Mouse (Mus musculus): Measurements from ENCODE around the gene Mknk2.

Mknk2 gene

GRCm38 (mm10) chr10:80620796-80621689, 56.9 kb downstream of the Mknk2 start:
- Histone ChIP-seq H3K4me3 (replicated peaks; ENCODE audit: low read length) (peak overlapping the region; percentile 95), H3K4me1 (replicated peaks; ENCODE audit: low read depth, low read length) (peaks cover 66% of the 10 kb centered on the region), H3K36me3 (ENCODE audit: insufficient read depth, low read length) (peaks cover 32% of the 10 kb centered on the region), H3K27me3 (ENCODE audit: insufficient read depth, low read length) (no peaks in the 10 kb centered on the region), H3K9me3 (ENCODE audit: low read length) (no peaks in the 10 kb centered on the region)
- TF ChIP-seq CTCF (conservative IDR thresholded peaks at IDR 0.05; ENCODE audit: low read length) (no peak), POU5F1 (IDR thresholded peaks at IDR 0.05; ENCODE audit: borderline replicate concordance, low read length) (no peak), NANOG (IDR thresholded peaks at IDR 0.05; ENCODE audit: borderline replicate concordance, low read length) (no peak)

DNA sequence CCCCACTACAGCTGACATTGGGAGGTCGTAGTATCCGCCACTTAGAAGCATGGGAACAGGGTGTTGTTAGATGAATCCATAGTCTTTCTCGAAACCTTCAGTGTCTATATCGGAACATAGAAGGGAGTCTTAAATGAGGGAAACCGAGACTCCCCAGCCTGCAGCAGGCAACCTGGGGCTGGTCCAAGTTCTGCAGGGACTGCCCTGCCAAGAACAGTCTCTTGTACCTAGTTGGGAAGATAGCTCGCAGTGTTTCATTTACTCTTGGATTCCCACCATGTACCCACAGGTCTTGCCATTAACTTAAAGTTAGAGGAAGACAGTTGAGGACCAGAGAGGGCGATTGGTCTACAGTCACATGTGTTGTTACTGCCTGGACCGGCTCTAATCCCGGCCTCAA, 57.5 kb downstream of the Mknk2 start:
- peaks cover 32% of the 10 kb centered on the region for H3K36me3 ChIP-seq (ENCODE audit: insufficient read depth, low read length)
- peaks cover 63% of the 10 kb centered on the region for H3K4me1 ChIP-seq (replicated peaks; ENCODE audit: low read depth, low read length)
- H3K9me3 ChIP-seq (ENCODE audit: low read length) = no peaks in the 10 kb centered on the region
- peak overlapping the region; percentile 95 for H3K4me3 ChIP-seq (replicated peaks; ENCODE audit: low read length)
- TF ChIP-seq POU5F1 (IDR thresholded peaks at IDR 0.05; ENCODE audit: borderline replicate concordance, low read length) (no peak), CTCF (conservative IDR thresholded peaks at IDR 0.05; ENCODE audit: low read length) (no peak), NANOG (IDR thresholded peaks at IDR 0.05; ENCODE audit: borderline replicate concordance, low read length) (no peak)
- H3K27me3 ChIP-seq (ENCODE audit: insufficient read depth, low read length) = no peaks in the 10 kb centered on the region

- peak overlapping the region; percentile 95 for H3K4me3 ChIP-seq (replicated peaks; ENCODE audit: low read length)
- no peak for TF ChIP-seq NANOG (IDR thresholded peaks at IDR 0.05; ENCODE audit: borderline replicate concordance, low read length)
- TF ChIP-seq CTCF (conservative IDR thresholded peaks at IDR 0.05; ENCODE audit: low read length) = no peak
- TF ChIP-seq POU5F1 (IDR thresholded peaks at IDR 0.05; ENCODE audit: borderline replicate concordance, low read length) = no peak
- no peaks in the 10 kb centered on the region for H3K9me3 ChIP-seq (ENCODE audit: low read length)
- peaks cover 57% of the 10 kb centered on the region for H3K4me1 ChIP-seq (replicated peaks; ENCODE audit: low read depth, low read length)
- peaks cover 32% of the 10 kb centered on the region for H3K36me3 ChIP-seq (ENCODE audit: insufficient read depth, low read length)
- H3K27me3 ChIP-seq (ENCODE audit: insufficient read depth, low read length) = no peaks in the 10 kb centered on the region
Observed at GRCm38 (mm10) chr10:80619465-80620244, 58.3 kb downstream of the Mknk2 start.

- Histone ChIP-seq H3K27me3 (ENCODE audit: insufficient read depth, low read length) (no peaks in the 10 kb centered on the region), H3K4me3 (replicated peaks; ENCODE audit: low read length) (no peak overlapping the region), H3K9me3 (ENCODE audit: low read length) (no peaks in the 10 kb centered on the region), H3K4me1 (replicated peaks; ENCODE audit: low read depth, low read length) (peaks cover 57% of the 10 kb centered on the region), H3K36me3 (ENCODE audit: insufficient read depth, low read length) (peaks cover 38% of the 10 kb centered on the region)
- TF ChIP-seq NANOG (IDR thresholded peaks at IDR 0.05; ENCODE audit: borderline replicate concordance, low read length) (no peak), POU5F1 (IDR thresholded peaks at IDR 0.05; ENCODE audit: borderline replicate concordance, low read length) (no peak), CTCF (conservative IDR thresholded peaks at IDR 0.05; ENCODE audit: low read length) (no peak)
Observed at GRCm38 (mm10) chr10:80618181-80618580, 59.7 kb downstream of the Mknk2 start.
